Comparison of ENCODE assay signal across 8 mouse cellular contexts in the genomic region with DNA sequence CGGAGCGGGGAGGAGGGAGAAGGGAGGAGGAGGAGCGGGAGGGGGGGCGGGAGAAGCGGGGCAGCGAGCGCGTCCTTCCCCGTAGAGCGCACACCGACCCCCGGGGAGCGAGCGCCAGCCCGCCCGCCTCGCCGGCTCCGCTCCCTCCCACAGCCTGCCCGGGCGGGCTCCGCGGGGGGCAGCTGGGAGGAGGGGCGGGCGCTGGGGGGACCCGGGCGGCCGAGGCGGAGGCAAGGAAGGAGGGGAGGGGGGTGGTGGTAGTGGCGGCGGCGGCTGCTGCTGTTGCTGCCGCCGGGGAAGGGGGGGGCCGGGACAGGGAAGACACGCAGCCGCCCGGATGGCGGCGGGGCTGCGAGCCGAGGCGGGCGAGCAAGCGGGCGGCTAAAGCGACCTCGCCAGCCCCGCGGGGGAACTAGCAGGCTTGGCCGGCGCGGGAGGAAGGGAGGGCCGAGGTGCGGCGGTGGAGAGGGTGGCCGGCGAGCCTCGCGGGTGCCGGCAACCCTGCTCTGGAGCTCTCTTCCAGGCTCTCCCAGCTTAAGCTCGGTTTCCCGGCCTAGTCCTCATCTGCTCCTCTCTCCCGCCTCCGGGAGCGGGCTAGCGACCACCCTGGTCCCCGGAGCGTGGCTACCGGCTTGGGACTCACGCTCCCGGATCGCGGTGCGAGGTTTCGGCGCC. TPM values are rescaled to one million over a fixed set of nuclear protein-coding genes. Genes with fewer than 3 reads are reported as not detected.
DNase-seq lines count a peak whose midpoint lies in the region; ATAC-seq and TF ChIP-seq lines count a peak whose summit lies in the region.

No protein-coding gene starts in this region.

- no peak for TF ChIP-seq CTCF in left cerebral cortex, adult 2 months (IDR thresholded peaks at IDR 0.05)
- TF ChIP-seq CTCF in stomach, postnatal 0 days (IDR thresholded peaks at IDR 0.05; ENCODE audit: low read depth): no peak; the same call in 1 of the 2 replicates

- peaks cover 49% of the 10 kb centered on the region for H3K4me1 ChIP-seq in liver, embryonic 12.5 days
- peaks cover 7% of the 10 kb centered on the region for H3K4me1 ChIP-seq in stomach, postnatal 0 days (replicated peaks; ENCODE audit: control insufficient read depth, insufficient read depth)

- intact Hi-C loops in left cerebral cortex, adult 2 months (cut with DNase I): loop anchor here (2.0 to 10.0 kb wide), 2 partner anchors 21 to 237 kb away; a partner anchor contains a TSS

- peak; percentile 19 for ATAC-seq in inflammation-experienced regulatory T-cells, adult 6 months
- peak; percentile 58 for ATAC-seq in liver, embryonic 12.5 days
- ATAC-seq in stomach, postnatal 0 days (ENCODE audit: low FRiP score, low TSS enrichment): peak; percentile 64

- H3K4me2 ChIP-seq in liver, embryonic 12.5 days: peak overlapping the region; percentile 96
- H3K4me2 ChIP-seq in stomach, postnatal 0 days (replicated peaks; ENCODE audit: low read depth): peak overlapping the region; percentile 88

- 2% methylated on average over 30 of the region's 77 CpGs for WGBS in liver, embryonic 12.5 days (ENCODE audit: insufficient replicate concordance)
- 0% methylated on average over 22 of the region's 77 CpGs for WGBS in stomach, postnatal 0 days

- peak; percentile 68 to 73 for DNase-seq in left cerebral cortex, adult 2 months (ENCODE audit: extremely low spot score in 1 of 2, low spot score in 2 of 2)
- DNase-seq in left cerebral cortex, adult 9 months (ENCODE audit: low spot score in 2 of 2): no peak
- peak; percentile 80 for DNase-seq in cerebellum, adult 9-11 months
- peak; percentile 76 for DNase-seq in gastrocnemius, postnatal 10 days
- DNase-seq in natural killer cell, adult 2 months (ENCODE audit: low spot score in 2 of 2): peak; percentile 35 to 54
- DNase-seq in stomach, postnatal 0 days (ENCODE audit: low spot score): peak; percentile 85

- H3K9me3 ChIP-seq in liver, embryonic 12.5 days (replicated peaks): no peaks in the 10 kb centered on the region
- no peaks in the 10 kb centered on the region for H3K9me3 ChIP-seq in stomach, postnatal 0 days (ENCODE audit: control insufficient read depth, low read length)

- peaks cover 23% of the 10 kb centered on the region for H3K27me3 ChIP-seq in liver, embryonic 12.5 days (replicated peaks)
- H3K27me3 ChIP-seq in stomach, postnatal 0 days (ENCODE audit: control insufficient read depth, insufficient read depth, low read length): no peaks in the 10 kb centered on the region

- TF ChIP-seq EP300 in stomach, postnatal 0 days (optimal IDR thresholded peaks at IDR 0.05): no peak

- H3K4me3 ChIP-seq in left cerebral cortex, adult 2 months: peak overlapping the region; percentile 80
- H3K4me3 ChIP-seq in liver, embryonic 12.5 days: peak overlapping the region; percentile 100
- peak overlapping the region; percentile 94 for H3K4me3 ChIP-seq in stomach, postnatal 0 days (ENCODE audit: low read depth, low read length)

- peak overlapping the region; percentile 94 for H3K27ac ChIP-seq in left cerebral cortex, adult 2 months
- H3K27ac ChIP-seq in liver, embryonic 12.5 days: peak overlapping the region; percentile 99
- H3K27ac ChIP-seq in stomach, postnatal 0 days (replicated peaks): peak overlapping the region; percentile 99

- peak overlapping the region; percentile 100 for H3K9ac ChIP-seq in liver, embryonic 12.5 days
- H3K9ac ChIP-seq in stomach, postnatal 0 days (ENCODE audit: low read length): peak overlapping the region; percentile 99

- H3K36me3 ChIP-seq in liver, embryonic 12.5 days: peaks cover 28% of the 10 kb centered on the region
- H3K36me3 ChIP-seq in stomach, postnatal 0 days (ENCODE audit: control insufficient read depth, insufficient read depth, low read length): peaks cover 9% of the 10 kb centered on the region

RNA-seq across cellular contexts. Expression of a gene that starts 1.5 kb away (rescaled TPM):
- total RNA-seq in left cerebral cortex, adult 2 months (2021): 100 to 1,000 TPM; 131 to 141 TPM
- total RNA-seq in gastrocnemius, postnatal 10 days (2021): 10 to 100 TPM; 56.0 to 64.8 TPM
- polyA plus RNA-seq in inflammation-experienced regulatory T-cells, adult 6 months (2017; shearing (Covaris generic)): 10 to 100 TPM; 42.5 to 45.0 (median 44.6) TPM
- polyA plus RNA-seq in liver, embryonic 12.5 days (2016; fragmentation: Nextera tagmentation; extraction: Ambion mirVana): 97.2 and 98.8 TPM in 2 replicates
- polyA plus RNA-seq in stomach, postnatal 0 days (2015; fragmentation: Nextera tagmentation; extraction: Ambion mirVana): 46.6 and 46.7 TPM in 2 replicates

RNA-seq across cellular contexts. Expression of a gene that starts 21.6 kb away (rescaled TPM):
- total RNA-seq in left cerebral cortex, adult 2 months (2021): 100 to 1,000 TPM; 236 to 242 TPM
- total RNA-seq in gastrocnemius, postnatal 10 days (2021): 10 to 100 TPM; 20.8 to 25.5 TPM
- 1 to 10 TPM; 6.5 to 8.0 (median 6.9) TPM for polyA plus RNA-seq in inflammation-experienced regulatory T-cells, adult 6 months (2017; shearing (Covaris generic))
- polyA plus RNA-seq in liver, embryonic 12.5 days (2016; fragmentation: Nextera tagmentation; extraction: Ambion mirVana): 7.3 and 7.5 TPM in 2 replicates
- polyA plus RNA-seq in stomach, postnatal 0 days (2015; fragmentation: Nextera tagmentation; extraction: Ambion mirVana): 6.9 and 7.3 TPM in 2 replicates

RNA-seq across cellular contexts. Expression of a gene that starts 33.3 kb away (rescaled TPM):
- total RNA-seq in left cerebral cortex, adult 2 months (2021): 10 to 100 TPM; 66.6 to 74.4 TPM
- 10 to 100 TPM; 15.7 to 18.9 TPM for total RNA-seq in gastrocnemius, postnatal 10 days (2021)
- 10 to 100 TPM; 43.1 to 61.2 (median 51.8) TPM for polyA plus RNA-seq in inflammation-experienced regulatory T-cells, adult 6 months (2017; shearing (Covaris generic))
- 28.4 and 28.9 TPM in 2 replicates for polyA plus RNA-seq in liver, embryonic 12.5 days (2016; fragmentation: Nextera tagmentation; extraction: Ambion mirVana)
- polyA plus RNA-seq in stomach, postnatal 0 days (2015; fragmentation: Nextera tagmentation; extraction: Ambion mirVana): 30.3 and 31.3 TPM in 2 replicates

RNA-seq across cellular contexts. Expression of a gene that starts 48.0 kb away (rescaled TPM):
- under 1 TPM; 0.16 to 0.43 TPM for total RNA-seq in left cerebral cortex, adult 2 months (2021)
- total RNA-seq in gastrocnemius, postnatal 10 days (2021): 10 to 100 TPM in 1 of 2 experiments, 1 to 10 TPM in 1; 2.1 to 10.7 TPM
- polyA plus RNA-seq in inflammation-experienced regulatory T-cells, adult 6 months (2017; shearing (Covaris generic)): under 1 TPM in 1 of 3 experiments, not detected in 2; 0.08 TPM
- polyA plus RNA-seq in liver, embryonic 12.5 days (2016; fragmentation: Nextera tagmentation; extraction: Ambion mirVana): 913 and 972 TPM in 2 replicates
- polyA plus RNA-seq in stomach, postnatal 0 days (2015; fragmentation: Nextera tagmentation; extraction: Ambion mirVana): 0.72 and 1.1 TPM in 2 replicates

RNA-seq across cellular contexts. Expression of a gene that starts 49.5 kb away (rescaled TPM):
- total RNA-seq in left cerebral cortex, adult 2 months (2021): 1 to 10 TPM; 1.2 to 1.4 TPM
- 10 to 100 TPM; 48.7 to 54.4 TPM for total RNA-seq in gastrocnemius, postnatal 10 days (2021)
- polyA plus RNA-seq in inflammation-experienced regulatory T-cells, adult 6 months (2017; shearing (Covaris generic)): not detected
- 0.05 TPM in 1 of 2 replicates, not detected in the other for polyA plus RNA-seq in liver, embryonic 12.5 days (2016; fragmentation: Nextera tagmentation; extraction: Ambion mirVana)
- 0.04 TPM in 1 of 2 replicates, not detected in the other for polyA plus RNA-seq in stomach, postnatal 0 days (2015; fragmentation: Nextera tagmentation; extraction: Ambion mirVana)

Comparison
In these comparisons a context has a peak if more than half of its experiments do, and no peak if none do; other contexts are left out.
1. DNase-seq: peak in left cerebral cortex, adult 2 months (2 of 2), cerebellum, adult 9-11 months (single experiment), gastrocnemius, postnatal 10 days (single experiment), natural killer cell, adult 2 months (2 of 2) and stomach, postnatal 0 days (single experiment); none in left cerebral cortex, adult 9 months (0 of 2).
2. Peak in every context shown above with its lines, with median percentiles within 50 percentile points of each other: H3K27ac ChIP-seq, H3K4me3 ChIP-seq and ATAC-seq.